Mouse (Mus musculus): Measurements from ENCODE around the gene Rab6b.

GRCm38 (mm10) chr9:103234565-103235165, 123.1 kb downstream of the Rab6b start:
- no peak for TF ChIP-seq POLR2A (IDR thresholded peaks at IDR 0.05; ENCODE audit: low read depth, low read length)
- no peak for TF ChIP-seq EP300 (IDR thresholded peaks at IDR 0.05; ENCODE audit: low read length)
- TF ChIP-seq SMC3 (IDR thresholded peaks at IDR 0.05; ENCODE audit: low read depth, low read length) = no peak
- no peak for TF ChIP-seq CTCF (conservative IDR thresholded peaks at IDR 0.05 in 1 of 2, IDR thresholded peaks at IDR 0.05 in 1 of 2; ENCODE audit: low read depth in 2 of 2, low read length in 2 of 2)
- no peak for TF ChIP-seq MAFK (IDR thresholded peaks at IDR 0.05; ENCODE audit: insufficient replicate concordance, low read length)
- TF ChIP-seq TCF12 (IDR thresholded peaks at IDR 0.05; ENCODE audit: low read depth, low read length) = no peak
- no peak for TF ChIP-seq CHD1 (IDR thresholded peaks at IDR 0.05; ENCODE audit: low read depth, low read length)
- TF ChIP-seq MAZ (IDR thresholded peaks at IDR 0.05; ENCODE audit: low read depth, low read length) = no peak
- TF ChIP-seq POLR2AphosphoS2 (IDR thresholded peaks at IDR 0.05; ENCODE audit: low read depth, low read length) = no peak
- TF ChIP-seq MYC (IDR thresholded peaks at IDR 0.05; ENCODE audit: low read depth, low read length) = no peak
- no peak for TF ChIP-seq SIN3A (IDR thresholded peaks at IDR 0.05; ENCODE audit: low read length)

All from CH12.LX (cell line).